Mouse (Mus musculus): Measurements from ENCODE around the gene Chst15. TPM values are rescaled to one million over a fixed set of nuclear protein-coding genes. Genes with fewer than 3 reads are reported as not detected.

Chst15 gene
- polyA plus RNA-seq, 1 experiment from 2014 or later, result 13.1 TPM

- H3K4me2 ChIP-seq (replicated peaks; ENCODE audit: low read depth, low read length), result no peak overlapping the region
- no peaks in the 10 kb centered on the region for H3K36me3 ChIP-seq (ENCODE audit: insufficient read depth, low read length)
- no peak overlapping the region for H3K4me3 ChIP-seq (ENCODE audit: low read depth, low read length)
- H3K27me3 ChIP-seq (replicated peaks; ENCODE audit: insufficient read depth, low read length), result no peaks in the 10 kb centered on the region
- TF ChIP-seq CTCF (IDR thresholded peaks at IDR 0.05) (peak; percentile 22), EP300 (IDR thresholded peaks at IDR 0.05) (peak; percentile 93)
- peaks cover 22% of the 10 kb centered on the region for H3K4me1 ChIP-seq (ENCODE audit: insufficient read depth, low read depth, low read length)
- no peaks in the 10 kb centered on the region for H3K9me3 ChIP-seq (ENCODE audit: low read length)
- H3K27ac ChIP-seq (ENCODE audit: low read length), result peak overlapping the region; percentile 81
- peak; percentile 67 for ATAC-seq
- DNase-seq (ENCODE audit: low spot score), result peak; percentile 74
- no peak overlapping the region for H3K9ac ChIP-seq (replicated peaks; ENCODE audit: low read depth)
- 52% methylated on average over 6 of the region's 6 CpGs for whole genome bisulfite sequencing
Observed at GRCm38 (mm10) chr7:132338350-132338749, 21.3 kb upstream of the Chst15 start.

GRCm38 (mm10) chr7:132337268-132337917 is 20.4 kb upstream of the Chst15 start:
- Histone ChIP-seq H3K9me3 (ENCODE audit: low read length) (no peaks in the 10 kb centered on the region), H3K4me1 (ENCODE audit: insufficient read depth, low read depth, low read length) (peaks cover 22% of the 10 kb centered on the region), H3K27me3 (replicated peaks; ENCODE audit: insufficient read depth, low read length) (no peaks in the 10 kb centered on the region), H3K27ac (ENCODE audit: low read length) (peak overlapping the region; percentile 67), H3K9ac (replicated peaks; ENCODE audit: low read depth) (no peak overlapping the region), H3K4me2 (replicated peaks; ENCODE audit: low read depth, low read length) (no peak overlapping the region), H3K4me3 (ENCODE audit: low read depth, low read length) (no peak overlapping the region), H3K36me3 (ENCODE audit: insufficient read depth, low read length) (no peaks in the 10 kb centered on the region)
- DNase-seq (ENCODE audit: low spot score), result peak; percentile 29
- no peak for ATAC-seq
- no peak for TF ChIP-seq EP300 (IDR thresholded peaks at IDR 0.05)
- no peak for TF ChIP-seq CTCF (IDR thresholded peaks at IDR 0.05)
- WGBS, result 46% methylated on average over 11 of the region's 11 CpGs

- H3K27ac ChIP-seq (ENCODE audit: low read length), result peak overlapping the region; percentile 33; the same call in 1 of the 2 replicates
- ATAC-seq, result no peak
- 29% methylated on average over 3 of the region's 3 CpGs for WGBS
Observed at GRCm38 (mm10) chr7:132336781-132337180, 19.8 kb upstream of the Chst15 start.

GRCm38 (mm10) chr7:132335367-132335766 is 18.3 kb upstream of the Chst15 start:
- DNase-seq (ENCODE audit: low spot score), result no peak
- Histone ChIP-seq H3K27me3 (replicated peaks; ENCODE audit: insufficient read depth, low read length) (no peaks in the 10 kb centered on the region), H3K4me1 (ENCODE audit: insufficient read depth, low read depth, low read length) (peaks cover 22% of the 10 kb centered on the region), H3K36me3 (ENCODE audit: insufficient read depth, low read length) (no peaks in the 10 kb centered on the region), H3K9me3 (ENCODE audit: low read length) (no peaks in the 10 kb centered on the region), H3K4me3 (ENCODE audit: low read depth, low read length) (no peak overlapping the region), H3K27ac (ENCODE audit: low read length) (no peak overlapping the region), H3K9ac (replicated peaks; ENCODE audit: low read depth) (no peak overlapping the region), H3K4me2 (replicated peaks; ENCODE audit: low read depth, low read length) (no peak overlapping the region)
- no peak for ATAC-seq
- 81% methylated on average over 4 of the region's 4 CpGs for WGBS
- TF ChIP-seq CTCF (IDR thresholded peaks at IDR 0.05), result no peak
- TF ChIP-seq EP300 (IDR thresholded peaks at IDR 0.05), result no peak

More at GRCm38 (mm10) chr7:132336781-132337180, 19.8 kb upstream of the Chst15 start:
- no peaks in the 10 kb centered on the region for H3K36me3 ChIP-seq (ENCODE audit: insufficient read depth, low read length)
- H3K27me3 ChIP-seq (replicated peaks; ENCODE audit: insufficient read depth, low read length), result no peaks in the 10 kb centered on the region
- no peak overlapping the region for H3K9ac ChIP-seq (replicated peaks; ENCODE audit: low read depth)
- H3K9me3 ChIP-seq (ENCODE audit: low read length), result no peaks in the 10 kb centered on the region
- no peak overlapping the region for H3K4me3 ChIP-seq (ENCODE audit: low read depth, low read length)
- no peak for TF ChIP-seq EP300 (IDR thresholded peaks at IDR 0.05)
- no peak for TF ChIP-seq CTCF (IDR thresholded peaks at IDR 0.05)
- peaks cover 22% of the 10 kb centered on the region for H3K4me1 ChIP-seq (ENCODE audit: insufficient read depth, low read depth, low read length)
- no peak for DNase-seq (ENCODE audit: low spot score)
- no peak overlapping the region for H3K4me2 ChIP-seq (replicated peaks; ENCODE audit: low read depth, low read length)

- no peak for ATAC-seq
Observed at GRCm38 (mm10) chr7:132333078-132333477, 16.1 kb upstream of the Chst15 start.

GRCm38 (mm10) chr7:132332176-132332575 is 15.1 kb upstream of the Chst15 start:
- ATAC-seq (peak; percentile 68), DNase-seq (ENCODE audit: low spot score) (peak; percentile 54)
- H3K27me3 ChIP-seq (replicated peaks; ENCODE audit: insufficient read depth, low read length), result no peaks in the 10 kb centered on the region
- no peaks in the 10 kb centered on the region for H3K36me3 ChIP-seq (ENCODE audit: insufficient read depth, low read length)
- H3K4me1 ChIP-seq (ENCODE audit: insufficient read depth, low read depth, low read length), result peaks cover 6% of the 10 kb centered on the region
- peak; percentile 36 for TF ChIP-seq CTCF (IDR thresholded peaks at IDR 0.05)
- no peak for TF ChIP-seq EP300 (IDR thresholded peaks at IDR 0.05)
- H3K4me2 ChIP-seq (replicated peaks; ENCODE audit: low read depth, low read length), result no peak overlapping the region
- H3K9me3 ChIP-seq (ENCODE audit: low read length), result no peaks in the 10 kb centered on the region
- no peak overlapping the region for H3K4me3 ChIP-seq (ENCODE audit: low read depth, low read length)
- no peak overlapping the region for H3K9ac ChIP-seq (replicated peaks; ENCODE audit: low read depth)
- no peak overlapping the region for H3K27ac ChIP-seq (ENCODE audit: low read length)
- 38% methylated on average over 11 of the region's 11 CpGs for WGBS

More at GRCm38 (mm10) chr7:132333078-132333477, 16.1 kb upstream of the Chst15 start:
- Histone ChIP-seq H3K4me2 (replicated peaks; ENCODE audit: low read depth, low read length) (no peak overlapping the region), H3K27me3 (replicated peaks; ENCODE audit: insufficient read depth, low read length) (no peaks in the 10 kb centered on the region), H3K36me3 (ENCODE audit: insufficient read depth, low read length) (no peaks in the 10 kb centered on the region), H3K27ac (ENCODE audit: low read length) (no peak overlapping the region), H3K9me3 (ENCODE audit: low read length) (no peaks in the 10 kb centered on the region), H3K4me1 (ENCODE audit: insufficient read depth, low read depth, low read length) (peaks cover 16% of the 10 kb centered on the region), H3K9ac (replicated peaks; ENCODE audit: low read depth) (no peak overlapping the region), H3K4me3 (ENCODE audit: low read depth, low read length) (no peak overlapping the region)
- no peak for DNase-seq (ENCODE audit: low spot score)
- 72% methylated on average over 1 of the region's 1 CpGs for WGBS
- TF ChIP-seq CTCF (IDR thresholded peaks at IDR 0.05) (no peak), EP300 (IDR thresholded peaks at IDR 0.05) (no peak)
